Mouse (Mus musculus) brain, embryonic 14.5 days (tissue): ENCODE measurements at regions not wholly inside any gene's neighbourhood (a gene's known extent, or its start where the extent isn't known, plus 50 kb on each side); places are given as distances from the start of the nearest gene placed in this dataset.

Source experiments
- CTCF ChIP-seq: fragments of 200-500 bp; IDR thresholded peaks from 2 replicates; pipeline ENCODE4 v1.5.1; 2012; ENCODE audit warnings: inconsistent platforms, mild to moderate bottlenecking, moderate library complexity, borderline replicate concordance; ENCODE audit not compliant: insufficient read depth, insufficient read length; ENCODE audit errors: extremely low read depth
- POLR2A ChIP-seq: fragments of 200-500 bp; IDR thresholded peaks from 2 replicates; pipeline ENCODE4 v1.6.1; 2012; ENCODE audit warnings: mild to moderate bottlenecking, inconsistent platforms, borderline replicate concordance; ENCODE audit not compliant: poor library complexity, insufficient read depth, insufficient read length, severe bottlenecking; ENCODE audit errors: extremely low read depth

DNA sequence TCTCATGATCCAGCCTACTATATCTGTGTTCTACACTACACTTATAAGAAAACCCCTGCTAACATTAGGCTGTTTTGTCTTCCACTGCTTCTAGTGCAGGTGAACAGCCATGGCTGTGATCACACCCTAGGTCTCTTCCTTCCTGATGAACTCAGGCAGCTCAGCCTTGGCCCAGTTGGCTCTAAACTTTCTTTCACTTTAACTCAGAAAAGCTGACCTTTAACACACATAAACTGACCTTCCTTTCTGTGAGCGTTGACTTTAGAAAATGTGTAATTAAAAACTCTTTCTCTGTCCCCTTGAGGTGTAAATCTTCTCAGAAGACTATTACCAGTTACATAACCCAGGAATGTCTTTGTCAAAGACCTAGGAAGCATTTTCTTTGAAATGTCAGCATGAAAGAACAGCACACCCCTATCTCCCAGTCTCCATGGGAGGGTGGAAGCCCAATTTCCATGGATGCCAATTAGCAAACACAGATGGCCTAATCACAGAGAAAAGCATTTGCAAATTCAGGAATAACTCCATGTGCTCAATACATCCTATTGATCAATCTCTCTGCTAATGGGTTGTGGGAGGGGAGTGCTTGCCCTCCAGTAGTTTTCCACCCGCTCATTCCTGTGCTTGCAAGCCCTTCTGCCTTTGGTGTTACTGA, 1098.4 kb downstream of the 9330182O14Rik start:
- TF ChIP-seq POLR2A (no peak), CTCF (no peak)
